Mouse (Mus musculus): ENCODE data around the gene Sec14l1. TPM values are rescaled to one million over a fixed set of nuclear protein-coding genes. Genes with fewer than 3 reads are reported as not detected.

Gene Sec14l1
- polyA plus RNA-seq, 1 experiment from 2014 or later = 50.6 TPM

- Histone ChIP-seq H3K27me3 (replicated peaks; ENCODE audit: low read depth, poor library complexity, severe bottlenecking) (no peaks in the 10 kb centered on the region), H3K36me3 (replicated peaks) (peaks cover 70% of the 10 kb centered on the region), H3K4me1 (peaks cover 8% of the 10 kb centered on the region), H3K9me3 (no peaks in the 10 kb centered on the region), H3K4me3 (no peak overlapping the region), H3K27ac (replicated peaks) (no peak overlapping the region)
- DNase-seq (ENCODE audit: low spot score) = no peak
- 93% methylated on average over 18 of the region's 18 CpGs for WGBS
Observed at GRCm38 (mm10) chr11:117141376-117142001, 26.5 kb downstream of the Sec14l1 start.

GRCm38 (mm10) chr11:117142507-117142906 lies 27.5 kb downstream of the Sec14l1 start:
- Histone ChIP-seq H3K27ac (replicated peaks) (no peak overlapping the region), H3K27me3 (replicated peaks; ENCODE audit: low read depth, poor library complexity, severe bottlenecking) (no peaks in the 10 kb centered on the region), H3K4me3 (no peak overlapping the region), H3K4me1 (peaks cover 10% of the 10 kb centered on the region), H3K9me3 (no peaks in the 10 kb centered on the region), H3K36me3 (replicated peaks) (peaks cover 77% of the 10 kb centered on the region)
- 86% methylated on average over 4 of the region's 4 CpGs for WGBS
- no peak for DNase-seq (ENCODE audit: low spot score)

DNA sequence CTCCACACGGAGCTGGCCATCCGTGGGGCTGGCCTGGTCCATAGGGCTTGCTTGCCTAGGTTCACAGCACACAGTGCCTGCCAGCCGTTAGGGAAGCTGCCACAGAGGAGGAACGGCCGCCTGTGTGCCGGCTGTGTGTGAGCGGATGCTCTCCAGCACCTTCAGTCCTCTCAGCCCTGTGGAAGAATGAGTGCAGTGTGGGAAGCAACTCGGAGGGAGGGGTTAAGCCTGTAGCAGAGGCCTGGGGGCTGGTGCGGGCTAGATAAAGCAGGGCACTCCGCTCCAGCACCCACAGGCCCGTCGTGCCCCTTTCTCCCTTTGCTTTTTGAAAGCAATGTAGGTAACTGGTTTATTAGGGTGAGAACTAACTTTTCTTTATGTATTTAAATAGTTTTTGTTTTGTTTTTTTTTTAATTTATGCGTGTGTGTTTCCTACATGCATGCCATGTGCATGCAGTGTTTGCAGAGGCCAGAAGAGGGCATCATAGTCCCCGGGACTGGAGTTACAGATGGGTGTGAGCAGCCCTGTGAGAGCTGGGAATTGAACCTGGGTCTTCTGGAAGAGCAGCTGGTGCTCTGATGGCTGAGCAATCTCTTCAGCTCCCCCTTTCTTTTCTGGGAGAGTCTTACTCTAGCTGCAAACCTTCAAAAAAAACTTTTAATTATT lies 30.6 kb downstream of the Sec14l1 start:
- WGBS = 89% methylated on average over 14 of the region's 14 CpGs
- H3K36me3 ChIP-seq (replicated peaks) = peaks cover 98% of the 10 kb centered on the region
- no peak for DNase-seq (ENCODE audit: low spot score)
- H3K9me3 ChIP-seq = no peaks in the 10 kb centered on the region
- peaks cover 18% of the 10 kb centered on the region for H3K4me1 ChIP-seq
- H3K27me3 ChIP-seq (replicated peaks; ENCODE audit: low read depth, poor library complexity, severe bottlenecking) = no peaks in the 10 kb centered on the region
- no peak overlapping the region for H3K27ac ChIP-seq (replicated peaks)
- no peak overlapping the region for H3K4me3 ChIP-seq

GRCm38 (mm10) chr11:117146118-117146506 lies 31.1 kb downstream of the Sec14l1 start:
- peaks cover 100% of the 10 kb centered on the region for H3K36me3 ChIP-seq (replicated peaks)
- no peak overlapping the region for H3K4me3 ChIP-seq
- WGBS = 91% methylated on average over 6 of the region's 6 CpGs
- H3K4me1 ChIP-seq = peaks cover 18% of the 10 kb centered on the region
- H3K27me3 ChIP-seq (replicated peaks; ENCODE audit: low read depth, poor library complexity, severe bottlenecking) = no peaks in the 10 kb centered on the region
- no peaks in the 10 kb centered on the region for H3K9me3 ChIP-seq
- no peak overlapping the region for H3K27ac ChIP-seq (replicated peaks)
- DNase-seq (ENCODE audit: low spot score) = no peak

GRCm38 (mm10) chr11:117146776-117147536 lies 32.0 kb downstream of the Sec14l1 start:
- 55% methylated on average over 24 of the region's 24 CpGs for WGBS
- no peaks in the 10 kb centered on the region for H3K27me3 ChIP-seq (replicated peaks; ENCODE audit: low read depth, poor library complexity, severe bottlenecking)
- peaks cover 18% of the 10 kb centered on the region for H3K4me1 ChIP-seq
- H3K4me3 ChIP-seq = no peak overlapping the region
- H3K9me3 ChIP-seq = no peaks in the 10 kb centered on the region
- H3K27ac ChIP-seq (replicated peaks) = no peak overlapping the region
- DNase-seq (ENCODE audit: low spot score) = no peak
- peaks cover 100% of the 10 kb centered on the region for H3K36me3 ChIP-seq (replicated peaks)

DNA sequence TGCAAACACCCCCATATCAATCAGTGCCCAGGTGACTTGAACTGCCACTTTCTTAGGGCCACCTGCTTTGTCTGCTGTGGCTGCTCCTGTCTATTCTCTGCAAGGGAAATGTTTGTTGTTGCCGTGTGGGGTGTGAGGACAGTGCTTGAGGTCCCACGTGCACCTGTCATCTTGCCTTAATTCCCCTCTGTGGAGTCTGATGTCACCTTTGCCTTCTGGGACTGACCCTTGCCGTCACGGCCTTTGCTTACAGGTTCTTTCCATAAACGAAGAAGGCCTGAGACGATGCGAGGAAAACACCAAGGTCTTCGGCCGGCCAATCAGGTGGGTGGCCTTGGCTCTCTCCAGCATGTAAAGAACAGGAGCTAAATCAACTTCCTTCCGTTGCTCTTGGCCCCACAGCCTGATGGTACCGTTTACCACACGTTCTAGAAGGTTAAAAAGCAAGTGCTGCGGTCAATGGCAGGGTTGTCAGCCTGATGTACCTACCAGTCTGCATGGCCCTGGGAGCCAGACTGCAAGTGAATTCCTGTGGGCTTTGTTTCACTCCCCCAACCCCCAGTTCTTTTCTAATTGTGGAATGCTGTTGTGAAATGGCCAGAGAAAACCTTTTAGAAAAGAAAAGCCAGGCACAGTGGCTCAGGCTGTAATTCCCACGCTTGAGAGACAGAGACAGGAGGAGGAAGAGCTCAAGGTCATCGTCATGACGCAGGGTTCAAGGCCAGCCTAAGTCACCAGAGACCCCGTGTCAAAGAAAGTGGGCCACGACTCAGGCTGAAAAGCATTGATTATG lies 34.1 kb downstream of the Sec14l1 start:
- Histone ChIP-seq H3K36me3 (replicated peaks) (peaks cover 97% of the 10 kb centered on the region), H3K4me1 (peaks cover 34% of the 10 kb centered on the region), H3K4me3 (no peak overlapping the region), H3K9me3 (no peaks in the 10 kb centered on the region), H3K27me3 (replicated peaks; ENCODE audit: low read depth, poor library complexity, severe bottlenecking) (no peaks in the 10 kb centered on the region), H3K27ac (replicated peaks) (no peak overlapping the region; the same call in 1 of the 2 replicates)
- 85% methylated on average over 18 of the region's 18 CpGs for WGBS
- no peak for DNase-seq (ENCODE audit: low spot score)

DNA sequence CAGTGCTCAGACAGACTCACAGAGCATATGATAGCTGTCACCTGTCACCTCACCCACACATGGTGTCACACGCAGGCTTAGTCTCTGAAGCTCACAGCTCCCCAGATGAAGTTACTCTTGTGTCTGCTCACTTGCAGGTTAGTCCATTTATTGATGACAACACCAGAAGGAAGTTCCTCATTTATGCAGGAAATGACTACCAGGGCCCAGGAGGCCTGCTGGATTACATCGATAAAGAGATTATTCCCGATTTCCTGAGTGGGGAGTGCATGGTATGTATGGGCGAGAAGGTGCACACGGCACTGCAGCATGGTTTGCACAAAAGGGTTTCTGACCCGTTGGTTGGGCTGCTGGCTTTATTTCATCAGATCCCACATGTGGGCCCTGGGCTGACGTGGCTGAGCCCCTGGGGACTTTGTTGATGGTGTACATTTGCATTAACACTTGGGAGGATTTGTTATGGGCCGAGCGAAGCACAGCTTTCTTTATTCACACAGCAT lies 35.5 kb downstream of the Sec14l1 start:
- no peak overlapping the region for H3K27ac ChIP-seq (replicated peaks)
- peaks cover 97% of the 10 kb centered on the region for H3K36me3 ChIP-seq (replicated peaks)
- H3K27me3 ChIP-seq (replicated peaks; ENCODE audit: low read depth, poor library complexity, severe bottlenecking) = peaks cover 3% of the 10 kb centered on the region; the same call in 1 of the 2 replicates
- 86% methylated on average over 9 of the region's 9 CpGs for WGBS
- peaks cover 42% of the 10 kb centered on the region for H3K4me1 ChIP-seq
- no peak for DNase-seq (ENCODE audit: low spot score)
- no peaks in the 10 kb centered on the region for H3K9me3 ChIP-seq
- no peak overlapping the region for H3K4me3 ChIP-seq

DNA sequence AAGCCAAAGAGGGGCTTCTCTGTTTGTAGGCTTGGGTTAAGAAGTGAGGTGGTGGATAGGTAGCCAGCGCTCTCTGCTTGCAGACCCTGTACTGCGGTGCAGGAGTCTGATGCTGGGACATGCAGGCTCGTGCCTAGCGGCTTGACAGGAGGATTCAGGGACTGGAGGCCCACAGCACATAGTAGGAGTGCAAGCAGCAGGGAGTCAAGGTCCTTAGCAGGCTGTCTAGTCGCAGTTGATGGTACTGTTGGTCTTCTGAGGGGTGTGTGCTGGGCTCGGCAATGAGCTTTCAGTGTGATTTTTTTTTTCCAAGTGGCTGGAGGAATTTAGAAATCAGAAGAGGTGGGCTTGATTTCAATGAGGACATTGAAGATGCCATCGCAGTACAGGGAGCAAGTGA lies 36.5 kb downstream of the Sec14l1 start:
- no peak for DNase-seq (ENCODE audit: low spot score)
- Histone ChIP-seq H3K4me1 (peaks cover 48% of the 10 kb centered on the region), H3K9me3 (no peaks in the 10 kb centered on the region), H3K4me3 (no peak overlapping the region), H3K27ac (replicated peaks) (no peak overlapping the region), H3K27me3 (replicated peaks; ENCODE audit: low read depth, poor library complexity, severe bottlenecking) (peaks cover 3% of the 10 kb centered on the region; the same call in 1 of the 2 replicates), H3K36me3 (replicated peaks) (peaks cover 96% of the 10 kb centered on the region)
- WGBS = 91% methylated on average over 7 of the region's 7 CpGs

DNA sequence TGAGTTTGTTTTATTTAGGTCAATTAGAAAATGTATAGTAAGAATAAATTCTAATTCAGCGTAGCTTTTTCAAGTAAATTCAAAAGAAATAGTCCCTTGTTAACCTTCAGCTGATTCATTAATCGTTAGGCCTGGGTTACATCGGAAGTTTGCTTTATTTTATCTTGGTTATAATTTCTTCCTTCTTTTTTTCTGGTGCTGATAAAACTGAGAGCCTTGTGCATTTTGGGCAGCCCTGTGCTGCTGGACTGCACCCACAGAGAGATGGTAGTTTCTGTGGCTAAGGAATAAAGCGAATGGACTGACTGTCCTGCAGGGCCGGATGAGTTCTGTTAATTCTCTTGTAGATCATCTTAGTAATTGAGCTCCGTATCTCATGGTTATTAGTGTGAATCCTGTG lies 37.6 kb downstream of the Sec14l1 start:
- Histone ChIP-seq H3K36me3 (replicated peaks) (peaks cover 95% of the 10 kb centered on the region), H3K27me3 (replicated peaks; ENCODE audit: low read depth, poor library complexity, severe bottlenecking) (peaks cover 3% of the 10 kb centered on the region; the same call in 1 of the 2 replicates), H3K9me3 (no peaks in the 10 kb centered on the region), H3K4me3 (no peak overlapping the region), H3K4me1 (peaks cover 46% of the 10 kb centered on the region), H3K27ac (replicated peaks) (no peak overlapping the region)
- 72% methylated on average over 6 of the region's 6 CpGs for WGBS
- DNase-seq (ENCODE audit: low spot score) = no peak

DNA sequence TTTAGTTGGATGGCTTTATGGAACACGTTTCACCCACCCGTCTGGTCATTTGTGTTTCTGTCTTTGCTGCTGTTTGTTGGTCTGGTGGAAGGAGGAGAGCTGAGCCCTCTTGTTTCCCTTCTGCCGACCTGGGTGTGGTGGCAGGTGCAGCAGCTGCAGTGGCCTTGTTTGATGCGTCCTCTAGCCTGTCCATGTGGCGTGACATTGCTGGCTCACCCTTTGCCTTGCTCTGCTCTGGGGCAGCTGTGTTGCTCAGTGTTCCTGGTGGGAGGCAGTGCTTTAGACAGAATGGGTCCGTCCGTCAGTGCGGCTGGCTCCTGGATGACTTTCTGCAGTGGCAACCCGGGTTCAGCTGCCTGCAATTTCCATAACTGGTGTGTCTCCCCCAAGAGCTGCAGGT lies 38.6 kb downstream of the Sec14l1 start:
- Histone ChIP-seq H3K27ac (replicated peaks) (no peak overlapping the region; the same call in 1 of the 2 replicates), H3K4me3 (no peak overlapping the region), H3K36me3 (replicated peaks) (peaks cover 95% of the 10 kb centered on the region), H3K9me3 (no peaks in the 10 kb centered on the region), H3K27me3 (replicated peaks; ENCODE audit: low read depth, poor library complexity, severe bottlenecking) (peaks cover 3% of the 10 kb centered on the region; the same call in 1 of the 2 replicates), H3K4me1 (peaks cover 46% of the 10 kb centered on the region)
- no peak for DNase-seq (ENCODE audit: low spot score)
- WGBS = 78% methylated on average over 9 of the region's 9 CpGs

- H3K27me3 ChIP-seq (replicated peaks; ENCODE audit: low read depth, poor library complexity, severe bottlenecking) = peaks cover 3% of the 10 kb centered on the region; the same call in 1 of the 2 replicates
- no peaks in the 10 kb centered on the region for H3K9me3 ChIP-seq
- H3K4me1 ChIP-seq = peaks cover 42% of the 10 kb centered on the region
- peak overlapping the region; percentile 30 for H3K27ac ChIP-seq (replicated peaks)
- DNase-seq (ENCODE audit: low spot score) = no peak
- 59% methylated on average over 7 of the region's 7 CpGs for WGBS
- no peak overlapping the region for H3K4me3 ChIP-seq
- H3K36me3 ChIP-seq (replicated peaks) = peaks cover 95% of the 10 kb centered on the region
Observed at GRCm38 (mm10) chr11:117154088-117154815, 39.3 kb downstream of the Sec14l1 start.

Data from embryonic facial prominence, embryonic 10.5 days (tissue).